Mouse (Mus musculus): ENCODE data around the gene Dazap2. TPM values are rescaled to one million over a fixed set of nuclear protein-coding genes. Genes with fewer than 3 reads are reported as not detected.
"Not testable (repeated sequence)": the region's sequence is repeated elsewhere in the genome, so short reads cannot be mapped to it uniquely, and the experiment has no call there.

Gene Dazap2
- total and polyA plus RNA-seq, 3 experiments = 56.0 to 213 (median 159) TPM

- H3K4me1 ChIP-seq (ENCODE audit: control insufficient read depth in 1 of 2, insufficient read depth in 2 of 2) = peaks cover 7 to 12% of the 10 kb centered on the region in 2 experiments
- no peak overlapping the region for H3K4me3 ChIP-seq (replicated peaks in 1 of 3; ENCODE audit: low read depth in 2 of 3, low read length in 2 of 3, poor library complexity in 1 of 3)
- H3K27me3 ChIP-seq (replicated peaks) = no peaks in the 10 kb centered on the region
- H3K79me2 ChIP-seq (replicated peaks; ENCODE audit: control insufficient read depth, extremely low read depth, insufficient read depth, poor library complexity, severe bottlenecking) = peaks cover 13% of the 10 kb centered on the region
- TF ChIP-seq NELFE (IDR thresholded peaks at IDR 0.05; ENCODE audit: low read depth, low read length) = no peak
- no peak for TF ChIP-seq CHD2 (IDR thresholded peaks at IDR 0.05; ENCODE audit: low read length)
- TF ChIP-seq SMC3 (IDR thresholded peaks at IDR 0.05; ENCODE audit: low read depth, low read length) = no peak
- TF ChIP-seq MXI1 (IDR thresholded peaks at IDR 0.05; ENCODE audit: low read depth, low read length) = no peak
- TF ChIP-seq ETS1 (conservative IDR thresholded peaks at IDR 0.05; ENCODE audit: low read depth, low read length) = no peak
- TF ChIP-seq POLR2A (IDR thresholded peaks at IDR 0.05; ENCODE audit: low read depth, low read length) = no peak
- TF ChIP-seq ELF1 (IDR thresholded peaks at IDR 0.05; ENCODE audit: low read depth, low read length) = no peak
- TF ChIP-seq MAFK (IDR thresholded peaks at IDR 0.05; ENCODE audit: insufficient replicate concordance, low read length) = no peak
- no peak for TF ChIP-seq TCF12 (IDR thresholded peaks at IDR 0.05; ENCODE audit: low read depth, low read length)
- TF ChIP-seq TBP (conservative IDR thresholded peaks at IDR 0.05; ENCODE audit: low read depth, low read length) = no peak
- no peak for TF ChIP-seq JUND (conservative IDR thresholded peaks at IDR 0.05; ENCODE audit: low read depth, low read length)
- no peak for TF ChIP-seq BHLHE40 (IDR thresholded peaks at IDR 0.05; ENCODE audit: low read depth, low read length)
- in situ Hi-C loops (cut with MboI; ENCODE audit: low pct_ligation_motif_present, low pct_unique_long_range_greater_than_20kb, low sequenced_read_pairs) = no loop called here
- dilution Hi-C loops (cut with MboI; ENCODE audit: extremely low pct_ligation_motif_present, extremely low pct_unique_long_range_greater_than_20kb, low sequenced_read_pairs) = no loop called here
- no peak overlapping the region for H3K27ac ChIP-seq (ENCODE audit: insufficient read depth, low read depth)
- H3K4me2 ChIP-seq (ENCODE audit: insufficient read depth, low read depth, poor library complexity, severe bottlenecking) = no peak overlapping the region
- no peak for DNase-seq (ENCODE audit: extremely low read depth)
- peaks cover 46 to 64% of the 10 kb centered on the region in 2 experiments for H3K36me3 ChIP-seq (replicated peaks in 1 of 2; ENCODE audit: control insufficient read depth in 1 of 2, insufficient read depth in 1 of 2, low read length in 1 of 2)
- H3K9me3 ChIP-seq (replicated peaks; ENCODE audit: low read length) = no peaks in the 10 kb centered on the region
- H3K9ac ChIP-seq (ENCODE audit: insufficient read depth, low read depth) = no peak overlapping the region
These were observed 4.1 kb downstream of the Dazap2 start for GRCm38 (mm10) chr15:100619200-100619599.

GRCm38 (mm10) chr15:100621671-100622070 lies 6.5 kb downstream of the Dazap2 start:
- H3K27me3 ChIP-seq (replicated peaks); H3K9ac ChIP-seq (ENCODE audit: insufficient read depth, low read depth); H3K4me3 ChIP-seq (replicated peaks in 1 of 3; ENCODE audit: low read depth in 2 of 3, low read length in 2 of 3, poor library complexity in 1 of 3); in situ Hi-C loops (cut with MboI; ENCODE audit: low pct_ligation_motif_present, low pct_unique_long_range_greater_than_20kb, low sequenced_read_pairs); DNase-seq (ENCODE audit: extremely low read depth); H3K27ac ChIP-seq (ENCODE audit: insufficient read depth, low read depth); H3K4me2 ChIP-seq (ENCODE audit: insufficient read depth, low read depth, poor library complexity, severe bottlenecking); H3K9me3 ChIP-seq (replicated peaks; ENCODE audit: low read length); dilution Hi-C loops (cut with MboI; ENCODE audit: extremely low pct_ligation_motif_present, extremely low pct_unique_long_range_greater_than_20kb, low sequenced_read_pairs); H3K4me1 ChIP-seq (ENCODE audit: control insufficient read depth in 1 of 2, insufficient read depth in 2 of 2); H3K79me2 ChIP-seq (replicated peaks; ENCODE audit: control insufficient read depth, extremely low read depth, insufficient read depth, poor library complexity, severe bottlenecking): not testable (repeated sequence)
- H3K36me3 ChIP-seq (replicated peaks in 1 of 2; ENCODE audit: control insufficient read depth in 1 of 2, insufficient read depth in 1 of 2, low read length in 1 of 2) = peaks cover 46 to 64% of the 10 kb centered on the region in 2 experiments

GRCm38 (mm10) chr15:100622164-100622563 lies 7.0 kb downstream of the Dazap2 start:
- TF ChIP-seq ZC3H11A (IDR thresholded peaks at IDR 0.05; ENCODE audit: low read depth, low read length) (no peak), MEF2A (IDR thresholded peaks at IDR 0.05; ENCODE audit: borderline replicate concordance, low read depth, low read length) (no peak), GABPA (IDR thresholded peaks at IDR 0.05; ENCODE audit: insufficient replicate concordance, low read depth, low read length) (no peak), ETS1 (conservative IDR thresholded peaks at IDR 0.05; ENCODE audit: low read depth, low read length) (no peak), EP300 (IDR thresholded peaks at IDR 0.05; ENCODE audit: low read length) (no peak), PAX5 (IDR thresholded peaks at IDR 0.05; ENCODE audit: low read length) (no peak), RCOR1 (conservative IDR thresholded peaks at IDR 0.05; ENCODE audit: low read depth, low read length) (no peak), SIN3A (IDR thresholded peaks at IDR 0.05; ENCODE audit: low read length) (no peak), NELFE (IDR thresholded peaks at IDR 0.05; ENCODE audit: low read depth, low read length) (no peak), MAZ (IDR thresholded peaks at IDR 0.05; ENCODE audit: low read depth, low read length) (no peak), MYC (IDR thresholded peaks at IDR 0.05; ENCODE audit: low read depth, low read length) (no peak), UBTF (IDR thresholded peaks at IDR 0.05; ENCODE audit: low read depth, low read length) (no peak), TCF12 (IDR thresholded peaks at IDR 0.05; ENCODE audit: low read depth, low read length) (no peak), SMC3 (IDR thresholded peaks at IDR 0.05; ENCODE audit: low read depth, low read length) (no peak), MAX (IDR thresholded peaks at IDR 0.05; ENCODE audit: low read length) (no peak), CHD2 (IDR thresholded peaks at IDR 0.05; ENCODE audit: low read length) (no peak), ELF1 (IDR thresholded peaks at IDR 0.05; ENCODE audit: low read depth, low read length) (no peak), USF2 (conservative IDR thresholded peaks at IDR 0.05; ENCODE audit: low read depth, low read length) (no peak), MAFK (IDR thresholded peaks at IDR 0.05; ENCODE audit: insufficient replicate concordance, low read length) (no peak), TBP (conservative IDR thresholded peaks at IDR 0.05; ENCODE audit: low read depth, low read length) (no peak)
- Histone ChIP-seq H3K4me3 (replicated peaks in 1 of 3; ENCODE audit: low read depth in 2 of 3, low read length in 2 of 3, poor library complexity in 1 of 3) (no peak overlapping the region), H3K9me3 (replicated peaks; ENCODE audit: low read length) (no peaks in the 10 kb centered on the region), H3K79me2 (replicated peaks; ENCODE audit: control insufficient read depth, extremely low read depth, insufficient read depth, poor library complexity, severe bottlenecking) (0 out of 2 replicates have a peak, but pooled peaks cover under 1% of the 10 kb centered on the region), H3K27me3 (replicated peaks) (no peaks in the 10 kb centered on the region), H3K4me2 (ENCODE audit: insufficient read depth, low read depth, poor library complexity, severe bottlenecking) (no peak overlapping the region), H3K27ac (ENCODE audit: insufficient read depth, low read depth) (no peak overlapping the region), H3K9ac (ENCODE audit: insufficient read depth, low read depth) (no peak overlapping the region), H3K36me3 (replicated peaks in 1 of 2; ENCODE audit: control insufficient read depth in 1 of 2, insufficient read depth in 1 of 2, low read length in 1 of 2) (peaks cover 43 to 59% of the 10 kb centered on the region in 2 experiments), H3K4me1 (ENCODE audit: control insufficient read depth in 1 of 2, insufficient read depth in 2 of 2) (peaks cover under 1 to 4% of the 10 kb centered on the region in 2 experiments; a peak in 1 of 4 replicates)
- dilution Hi-C loops (cut with MboI; ENCODE audit: extremely low pct_ligation_motif_present, extremely low pct_unique_long_range_greater_than_20kb, low sequenced_read_pairs) (no loop called here), in situ Hi-C loops (cut with MboI; ENCODE audit: low pct_ligation_motif_present, low pct_unique_long_range_greater_than_20kb, low sequenced_read_pairs) (no loop called here)
- DNase-seq (ENCODE audit: extremely low read depth) = no peak
